Mouse (Mus musculus): ENCODE measurements around the gene Cd19. TPM values are rescaled to one million over a fixed set of nuclear protein-coding genes. Genes with fewer than 3 reads are reported as not detected.

Cd19 gene
- polyA plus RNA-seq, 1 experiment, result not detected

DNA sequence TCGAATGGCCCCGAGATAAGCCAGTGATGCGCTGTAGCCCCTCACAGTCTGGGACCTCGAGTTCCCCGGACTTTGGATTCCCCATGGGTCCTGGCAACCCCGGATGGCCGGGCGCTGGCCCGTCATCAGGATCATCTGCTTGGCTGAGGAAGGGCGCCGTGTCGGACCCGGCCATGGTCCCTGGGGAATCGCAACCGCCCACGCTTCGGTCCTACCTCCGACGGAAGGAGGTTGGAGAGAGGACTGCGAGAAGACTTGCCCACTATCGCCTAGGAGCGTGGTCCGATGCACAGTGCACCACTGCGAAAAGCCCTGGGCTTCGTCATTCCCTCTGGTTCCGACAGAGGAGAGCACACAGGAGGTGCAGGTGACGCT is 37.8 kb downstream of the Cd19 start:
- Histone ChIP-seq H3K4me1 (ENCODE audit: control insufficient read depth, insufficient read depth, low read length) (peaks cover 4% of the 10 kb centered on the region), H3K4me3 (ENCODE audit: insufficient read depth, low read depth, low read length) (peak overlapping the region; percentile 74), H3K27ac (ENCODE audit: insufficient read depth, low read depth, low read length) (0 out of 2 replicates have a peak overlapping the region, but pooled peaks have one; percentile 10)
- no peak for TF ChIP-seq CTCF (IDR thresholded peaks at IDR 0.05; ENCODE audit: insufficient read depth, low read depth, low read length)
- no peak for TF ChIP-seq POLR2A (IDR thresholded peaks at IDR 0.05; ENCODE audit: insufficient read depth, low read depth, low read length)
- WGBS, result under 1% methylated on average over 27 of the region's 27 CpGs

- H3K4me1 ChIP-seq (ENCODE audit: control insufficient read depth, insufficient read depth, low read length), result peaks cover 4% of the 10 kb centered on the region
- H3K27ac ChIP-seq (ENCODE audit: insufficient read depth, low read depth, low read length), result no peak overlapping the region
- WGBS, result 80% methylated on average over 5 of the region's 5 CpGs
- TF ChIP-seq POLR2A (IDR thresholded peaks at IDR 0.05; ENCODE audit: insufficient read depth, low read depth, low read length) (no peak), CTCF (IDR thresholded peaks at IDR 0.05; ENCODE audit: insufficient read depth, low read depth, low read length) (no peak)
- no peak overlapping the region for H3K4me3 ChIP-seq (ENCODE audit: insufficient read depth, low read depth, low read length)
These were observed 39.7 kb downstream of the Cd19 start for GRCm38 (mm10) chr7:126375012-126375411.

GRCm38 (mm10) chr7:126374526-126374925 is 40.2 kb downstream of the Cd19 start:
- TF ChIP-seq POLR2A (IDR thresholded peaks at IDR 0.05; ENCODE audit: insufficient read depth, low read depth, low read length) (no peak), CTCF (IDR thresholded peaks at IDR 0.05; ENCODE audit: insufficient read depth, low read depth, low read length) (no peak)
- Histone ChIP-seq H3K4me1 (ENCODE audit: control insufficient read depth, insufficient read depth, low read length) (peaks cover 4% of the 10 kb centered on the region), H3K4me3 (ENCODE audit: insufficient read depth, low read depth, low read length) (no peak overlapping the region), H3K27ac (ENCODE audit: insufficient read depth, low read depth, low read length) (no peak overlapping the region)
- WGBS, result 84% methylated on average over 6 of the region's 6 CpGs

DNA sequence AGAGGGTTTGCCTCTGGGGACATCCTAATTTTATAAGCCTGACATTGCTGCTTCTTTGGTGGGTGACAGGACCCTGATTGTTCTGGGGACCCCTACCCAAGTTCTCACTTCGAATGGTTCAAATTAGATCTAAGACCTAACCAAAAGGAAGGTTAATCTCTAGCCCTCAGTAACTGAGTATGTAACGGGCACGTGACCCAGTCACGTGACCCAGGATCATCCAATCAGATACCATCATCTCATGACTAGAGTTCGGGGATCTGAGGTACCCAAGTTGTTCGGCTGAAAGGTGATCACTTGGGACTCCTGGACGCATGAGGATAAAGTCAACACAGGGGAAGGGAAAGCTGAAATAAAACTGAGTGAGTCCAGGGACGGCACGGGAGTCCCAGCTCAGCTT is 41.7 kb downstream of the Cd19 start:
- Histone ChIP-seq H3K4me3 (ENCODE audit: insufficient read depth, low read depth, low read length) (no peak overlapping the region), H3K4me1 (ENCODE audit: control insufficient read depth, insufficient read depth, low read length) (peaks cover 4% of the 10 kb centered on the region), H3K27ac (ENCODE audit: insufficient read depth, low read depth, low read length) (no peak overlapping the region)
- WGBS, result 85% methylated on average over 9 of the region's 9 CpGs
- no peak for TF ChIP-seq POLR2A (IDR thresholded peaks at IDR 0.05; ENCODE audit: insufficient read depth, low read depth, low read length)
- no peak for TF ChIP-seq CTCF (IDR thresholded peaks at IDR 0.05; ENCODE audit: insufficient read depth, low read depth, low read length)

DNA sequence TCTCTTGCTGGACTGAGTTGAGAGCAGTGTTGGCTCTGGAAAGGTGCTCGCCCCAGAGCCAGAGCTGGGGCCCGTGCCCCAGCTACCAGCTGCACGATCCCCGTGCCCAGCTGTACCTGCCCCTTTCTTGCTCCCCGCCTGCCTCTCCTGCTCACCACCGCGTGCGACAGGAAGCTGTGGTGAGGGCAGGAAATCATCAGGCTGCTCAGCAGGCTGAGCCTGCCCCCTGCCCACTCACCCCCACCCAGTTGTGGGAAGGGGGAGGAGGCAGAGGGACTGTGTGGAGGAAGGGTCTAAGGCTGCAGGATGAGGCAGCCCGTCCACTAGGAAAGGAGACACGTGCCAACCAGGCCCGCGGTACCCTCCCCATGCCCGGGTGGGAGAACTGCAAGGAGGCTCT is 45.3 kb downstream of the Cd19 start, which contains the start of gene Lat:
Gene Lat (minus strand): TSS at position 178 of the 400 bp plus-strand sequence.
- H3K27ac ChIP-seq (ENCODE audit: insufficient read depth, low read depth, low read length), result no peak within 1 kb of the TSS
- H3K4me3 ChIP-seq (ENCODE audit: insufficient read depth, low read depth, low read length), result peak within 1 kb of the TSS; percentile 7; the same call in 1 of the 2 replicates
- TF ChIP-seq POLR2A (IDR thresholded peaks at IDR 0.05; ENCODE audit: insufficient read depth, low read depth, low read length), result no peak
- no peak for TF ChIP-seq CTCF (IDR thresholded peaks at IDR 0.05; ENCODE audit: insufficient read depth, low read depth, low read length)
- WGBS, result 77% methylated on average over 13 of the region's 13 CpGs
- H3K4me1 ChIP-seq (ENCODE audit: control insufficient read depth, insufficient read depth, low read length), result no peaks in the 10 kb centered on the region

GRCm38 (mm10) chr7:126368367-126368766 is 46.3 kb downstream of the Cd19 start:
- H3K27ac ChIP-seq (ENCODE audit: insufficient read depth, low read depth, low read length), result no peak overlapping the region
- no peak for TF ChIP-seq POLR2A (IDR thresholded peaks at IDR 0.05; ENCODE audit: insufficient read depth, low read depth, low read length)
- H3K4me1 ChIP-seq (ENCODE audit: control insufficient read depth, insufficient read depth, low read length), result no peaks in the 10 kb centered on the region
- 91% methylated on average over 8 of the region's 8 CpGs for WGBS
- peak overlapping the region; percentile 7; the same call in 1 of the 2 replicates for H3K4me3 ChIP-seq (ENCODE audit: insufficient read depth, low read depth, low read length)

DNA sequence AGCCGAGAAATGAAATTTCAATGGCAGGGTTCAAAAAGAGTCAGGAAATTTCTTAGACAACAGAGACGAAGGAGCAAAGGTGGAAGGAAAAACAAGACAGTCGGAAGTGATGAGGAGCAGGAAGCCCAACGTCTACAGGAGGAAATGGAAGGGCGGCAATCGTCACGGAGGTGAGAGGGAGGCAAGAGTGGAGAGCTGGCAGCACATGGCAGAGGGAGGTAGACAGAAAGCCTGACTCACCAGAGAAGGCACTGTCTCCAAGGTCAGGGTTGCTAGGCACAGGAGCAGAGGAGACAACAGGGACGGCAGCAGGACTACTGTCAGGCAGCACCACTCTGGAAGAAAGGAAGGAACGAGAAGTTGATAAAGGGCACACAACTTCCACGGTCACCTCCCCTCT is 47.1 kb downstream of the Cd19 start:
- H3K27ac ChIP-seq (ENCODE audit: insufficient read depth, low read depth, low read length), result no peak overlapping the region
- 85% methylated on average over 10 of the region's 10 CpGs for WGBS
- no peak for TF ChIP-seq POLR2A (IDR thresholded peaks at IDR 0.05; ENCODE audit: insufficient read depth, low read depth, low read length)
- TF ChIP-seq CTCF (IDR thresholded peaks at IDR 0.05; ENCODE audit: insufficient read depth, low read depth, low read length), result no peak
- H3K4me3 ChIP-seq (ENCODE audit: insufficient read depth, low read depth, low read length), result no peak overlapping the region; the same call in 1 of the 2 replicates
- H3K4me1 ChIP-seq (ENCODE audit: control insufficient read depth, insufficient read depth, low read length), result no peaks in the 10 kb centered on the region

GRCm38 (mm10) chr7:126363038-126363437 is 51.7 kb downstream of the Cd19 start:
- TF ChIP-seq POLR2A (IDR thresholded peaks at IDR 0.05; ENCODE audit: insufficient read depth, low read depth, low read length) (no peak), CTCF (IDR thresholded peaks at IDR 0.05; ENCODE audit: insufficient read depth, low read depth, low read length) (no peak)
- Histone ChIP-seq H3K4me3 (ENCODE audit: insufficient read depth, low read depth, low read length) (no peak overlapping the region), H3K4me1 (ENCODE audit: control insufficient read depth, insufficient read depth, low read length) (no peaks in the 10 kb centered on the region), H3K27ac (ENCODE audit: insufficient read depth, low read depth, low read length) (no peak overlapping the region)
- WGBS, result 86% methylated on average over 6 of the region's 6 CpGs

DNA sequence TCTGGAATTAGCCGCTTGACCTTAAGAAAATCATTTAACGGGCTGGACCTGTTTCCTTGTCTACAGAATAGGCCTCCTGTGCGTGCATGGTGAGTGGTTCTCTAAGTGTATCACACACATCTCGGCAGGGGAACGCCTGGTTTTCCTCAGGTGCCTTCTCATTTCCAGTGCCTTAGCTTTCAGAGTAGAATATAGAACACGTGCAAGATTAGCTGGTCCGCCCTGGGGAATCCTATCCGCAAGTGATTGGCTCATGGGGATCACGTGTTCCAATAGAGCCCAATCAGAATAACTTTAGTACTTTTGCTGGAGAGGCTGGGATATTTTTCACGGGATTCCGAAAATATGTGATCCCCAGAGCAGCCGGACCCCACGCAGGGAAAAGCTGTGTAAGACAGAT is 55.6 kb downstream of the Cd19 start:
- WGBS, result 80% methylated on average over 13 of the region's 13 CpGs

More for the DNA sequence above, 55.6 kb downstream of the Cd19 start:
- H3K4me3 ChIP-seq (ENCODE audit: insufficient read depth, low read depth, low read length), result no peak overlapping the region
- H3K4me1 ChIP-seq (ENCODE audit: control insufficient read depth, insufficient read depth, low read length), result no peaks in the 10 kb centered on the region
- H3K27ac ChIP-seq (ENCODE audit: insufficient read depth, low read depth, low read length), result no peak overlapping the region
- TF ChIP-seq CTCF (IDR thresholded peaks at IDR 0.05; ENCODE audit: insufficient read depth, low read depth, low read length) (no peak), POLR2A (IDR thresholded peaks at IDR 0.05; ENCODE audit: insufficient read depth, low read depth, low read length) (no peak)

Other genes with a start within 250 kb of the Cd19 start
- not detected in 2 replicates for gene Xpo6, start 214.4 kb downstream of the Cd19 start, polyA plus RNA-seq (2012; ENCODE audit: insufficient read depth, insufficient read length, low replicate concordance, missing spikeins)
- not detected in 2 replicates for gene Sbk1, start 142.3 kb downstream of the Cd19 start, polyA plus RNA-seq (2012; ENCODE audit: insufficient read depth, insufficient read length, low replicate concordance, missing spikeins)
- 430 and 536 TPM in 2 replicates for gene Lat, start 45.3 kb downstream of the Cd19 start, polyA plus RNA-seq (2012; ENCODE audit: insufficient read depth, insufficient read length, low replicate concordance, missing spikeins)
- gene Spns1, start 37.4 kb downstream of the Cd19 start, polyA plus RNA-seq (2012; ENCODE audit: insufficient read depth, insufficient read length, low replicate concordance, missing spikeins), result not detected in 2 replicates
- not detected in 2 replicates for gene Nfatc2ip, start 18.2 kb downstream of the Cd19 start, polyA plus RNA-seq (2012; ENCODE audit: insufficient read depth, insufficient read length, low replicate concordance, missing spikeins)
- not detected in 2 replicates for gene Rabep2, start 13.9 kb upstream of the Cd19 start, polyA plus RNA-seq (2012; ENCODE audit: insufficient read depth, insufficient read length, low replicate concordance, missing spikeins)
- gene Atp2a1, start 48.2 kb upstream of the Cd19 start, polyA plus RNA-seq (2012; ENCODE audit: insufficient read depth, insufficient read length, low replicate concordance, missing spikeins), result not detected in 2 replicates
- not detected in 2 replicates for gene Sh2b1, start 60.5 kb upstream of the Cd19 start, polyA plus RNA-seq (2012; ENCODE audit: insufficient read depth, insufficient read length, low replicate concordance, missing spikeins)
- gene Tufm, start 72.5 kb upstream of the Cd19 start, polyA plus RNA-seq (2012; ENCODE audit: insufficient read depth, insufficient read length, low replicate concordance, missing spikeins), result not detected in 2 replicates
- 471 TPM in 1 of 2 replicates, not detected in the other for gene Atxn2l, start 88.5 kb upstream of the Cd19 start, polyA plus RNA-seq (2012; ENCODE audit: insufficient read depth, insufficient read length, low replicate concordance, missing spikeins)
- 330 TPM in 1 of 2 replicates, not detected in the other for gene Eif3c, start 151.5 kb upstream of the Cd19 start, polyA plus RNA-seq (2012; ENCODE audit: insufficient read depth, insufficient read length, low replicate concordance, missing spikeins)
- gene Apobr, start 170.1 kb upstream of the Cd19 start, polyA plus RNA-seq (2012; ENCODE audit: insufficient read depth, insufficient read length, low replicate concordance, missing spikeins), result not detected in 2 replicates
- gene Cln3, start 170.9 kb upstream of the Cd19 start, polyA plus RNA-seq (2012; ENCODE audit: insufficient read depth, insufficient read length, low replicate concordance, missing spikeins), result not detected in 2 replicates
- not detected in 2 replicates for gene Il27, start 180.1 kb upstream of the Cd19 start, polyA plus RNA-seq (2012; ENCODE audit: insufficient read depth, insufficient read length, low replicate concordance, missing spikeins)
- not detected in 2 replicates for gene Nupr1, start 216.0 kb upstream of the Cd19 start, polyA plus RNA-seq (2012; ENCODE audit: insufficient read depth, insufficient read length, low replicate concordance, missing spikeins)
- not detected in 2 replicates for gene Sgf29, start 234.4 kb upstream of the Cd19 start, polyA plus RNA-seq (2012; ENCODE audit: insufficient read depth, insufficient read length, low replicate concordance, missing spikeins)